Mouse (Mus musculus) cerebellum, postnatal 4 days (tissue): Measurements from ENCODE around the gene Sec14l4.
A peak's percentile ranks its signal among the peaks of the same experiment; 100 is the strongest.

ENCODE experiments used
- DNase-seq, 2 experiments: peaks; one replicate each; pipeline ENCODE4 v3.0.0; 2022; ENCODE audit warnings: low spot score in 2 of 2, mixed read lengths in 1 of 2

The Sec14l4 gene

GRCm38 (mm10) chr11:4078267-4078933 is 47.1 kb downstream of the Sec14l4 start:
- no peak for DNase-seq

- peak in 1 of 2 experiments; percentile 55 for DNase-seq
Measured at GRCm38 (mm10) chr11:4080219-4080618, 49.0 kb downstream of the Sec14l4 start.

GRCm38 (mm10) chr11:4083316-4084078 is 52.2 kb downstream of the Sec14l4 start:
- DNase-seq: peak in 1 of 2 experiments; percentile 65

- DNase-seq: no peak
Measured at GRCm38 (mm10) chr11:4086246-4086645, 55.0 kb downstream of the Sec14l4 start.

- no peak for DNase-seq
Measured at GRCm38 (mm10) chr11:4087267-4087666, 56.0 kb downstream of the Sec14l4 start.

- DNase-seq: no peak
Measured at GRCm38 (mm10) chr11:4093459-4094377, 62.5 kb downstream of the Sec14l4 start.

GRCm38 (mm10) chr11:4094378-4095170 is 63.3 kb downstream of the Sec14l4 start:
- peak in 1 of 2 experiments; percentile 58 for DNase-seq

- DNase-seq: peak in 1 of 2 experiments; percentile 42
Measured at GRCm38 (mm10) chr11:4095171-4096053, 64.2 kb downstream of the Sec14l4 start, which contains the start of gene Mtfp1. TSS of gene Mtfp1 (minus strand) at chr11:4095445.

GRCm38 (mm10) chr11:4096054-4096984 is 65.1 kb downstream of the Sec14l4 start:
- peak; percentile 94 to 96 for DNase-seq

GRCm38 (mm10) chr11:4097091-4097621 is 65.9 kb downstream of the Sec14l4 start:
- DNase-seq: peak in 1 of 2 experiments; percentile 23
